Mouse (Mus musculus): ENCODE measurements around the gene Sytl3.

Gene Sytl3

DNA sequence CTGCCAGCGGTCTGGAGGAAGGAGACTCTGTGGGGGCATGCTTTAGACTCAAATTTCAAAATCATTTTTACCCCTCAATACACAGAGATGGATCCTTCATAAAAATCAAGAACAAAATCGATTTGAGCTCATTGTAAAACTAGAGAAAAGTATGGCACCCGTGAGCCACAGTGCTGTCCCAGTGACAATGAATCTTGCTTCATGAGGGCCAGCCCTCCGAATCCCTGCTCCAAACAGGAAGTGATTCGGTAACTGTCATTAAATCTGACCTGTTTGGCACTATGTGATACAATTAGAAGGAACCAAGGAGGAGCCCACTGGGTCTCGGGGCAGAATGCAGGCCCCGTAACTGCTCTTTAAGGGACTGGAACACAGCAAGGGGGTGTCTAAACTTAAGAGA, 79.9 kb downstream of the Sytl3 start:
- peak; percentile 64 for DNase-seq

DNA sequence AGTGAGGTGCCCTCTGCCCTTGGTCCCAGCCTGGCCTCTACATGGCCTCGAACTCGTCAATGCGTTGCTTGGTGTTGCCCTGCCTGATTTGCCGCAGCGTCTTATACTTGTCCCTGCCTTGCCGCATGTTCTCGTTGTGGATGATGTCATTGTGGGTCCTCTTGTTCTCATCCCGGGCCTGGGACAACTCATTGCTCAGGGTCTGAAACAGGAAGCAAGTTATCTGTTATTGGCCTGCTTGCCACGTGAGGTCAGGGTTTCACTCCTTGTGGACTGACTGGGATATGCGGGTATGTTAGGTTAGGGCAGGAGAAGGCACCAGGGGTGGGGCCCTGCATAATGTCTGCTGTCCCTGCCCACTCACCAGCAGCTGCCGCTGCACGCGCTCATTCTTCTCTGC, 80.4 kb downstream of the Sytl3 start:
- peak; percentile 84 for DNase-seq

DNA sequence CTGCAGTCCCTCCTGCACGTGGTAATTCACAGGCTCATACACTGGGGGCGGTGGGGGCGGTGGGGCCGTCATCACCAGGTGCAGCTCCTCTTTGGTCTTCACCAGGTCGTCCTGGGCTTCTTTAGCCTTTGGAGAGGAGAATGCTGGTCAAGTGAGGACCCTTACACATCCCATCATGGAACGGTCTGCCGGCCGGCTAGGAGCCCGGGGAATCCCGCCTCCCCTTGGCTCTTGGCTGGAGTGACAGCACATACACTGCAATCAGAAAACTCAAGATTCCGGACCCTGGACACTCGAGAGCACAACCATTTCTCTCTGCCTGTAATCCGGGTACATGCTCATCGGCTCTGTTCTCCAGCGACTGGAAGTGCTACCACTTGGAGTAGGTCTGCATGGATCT, 80.9 kb downstream of the Sytl3 start:
- DNase-seq = peak; percentile 83

DNA sequence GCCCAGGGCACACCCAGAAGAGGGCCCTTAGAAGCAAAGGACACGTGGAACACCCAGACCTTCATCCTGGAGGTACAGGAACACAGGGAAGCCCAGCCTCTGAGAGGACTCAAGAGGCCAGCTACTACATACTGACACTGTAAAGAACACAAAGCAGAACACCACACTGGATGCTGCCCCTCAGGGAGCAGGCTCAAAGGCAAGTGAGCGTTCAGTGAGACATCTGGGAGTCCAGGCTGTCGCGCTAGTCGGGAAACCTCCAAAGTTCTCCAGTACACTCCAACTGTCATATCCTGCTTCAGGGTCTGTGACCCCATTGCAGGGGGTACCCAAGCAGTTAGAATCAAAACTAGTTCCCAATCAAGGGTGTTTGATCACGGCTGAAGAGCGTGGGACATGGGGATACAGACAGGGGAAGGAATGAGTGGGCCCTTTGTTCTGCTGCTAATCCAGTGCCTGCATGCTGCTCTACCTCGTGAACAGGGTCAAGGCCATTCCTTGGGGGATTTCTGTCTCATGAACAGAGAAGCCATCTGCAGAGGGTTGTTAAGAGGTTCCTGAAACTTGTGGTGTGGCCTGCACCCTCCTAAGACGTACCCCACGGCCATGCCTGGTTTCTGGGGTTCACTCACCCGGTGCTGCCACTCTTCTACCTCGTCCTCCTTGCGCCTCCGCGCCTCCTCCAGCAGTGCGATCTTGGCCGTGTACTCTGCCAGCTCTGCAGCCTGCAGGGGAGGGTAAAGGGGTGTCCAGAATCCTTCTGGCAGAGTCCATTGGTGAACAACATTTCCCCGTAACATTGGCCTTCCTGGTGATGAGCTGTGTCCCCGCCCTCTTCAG, 81.7 kb downstream of the Sytl3 start:
- DNase-seq = peak; percentile 86

DNA sequence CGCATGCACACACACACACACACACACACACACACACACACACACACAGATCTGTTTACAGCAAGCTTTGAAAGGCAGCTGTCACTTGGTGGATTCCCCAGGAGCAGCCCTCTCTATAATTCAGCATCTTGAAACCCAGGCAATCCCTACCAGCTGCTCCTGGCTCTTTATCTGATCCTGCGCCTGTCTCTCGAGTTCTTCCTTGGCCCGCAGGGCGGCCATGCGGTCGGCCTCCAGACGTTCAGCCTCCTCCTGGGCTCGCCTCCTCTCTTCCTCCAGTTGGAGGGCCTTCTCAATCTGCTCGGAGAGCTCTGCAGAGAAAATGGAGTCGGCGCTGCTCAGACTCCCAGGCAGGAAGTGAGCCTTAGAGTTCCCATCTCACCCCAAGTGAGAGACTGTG, 82.4 kb downstream of the Sytl3 start:
- peak; percentile 76 for DNase-seq

DNA sequence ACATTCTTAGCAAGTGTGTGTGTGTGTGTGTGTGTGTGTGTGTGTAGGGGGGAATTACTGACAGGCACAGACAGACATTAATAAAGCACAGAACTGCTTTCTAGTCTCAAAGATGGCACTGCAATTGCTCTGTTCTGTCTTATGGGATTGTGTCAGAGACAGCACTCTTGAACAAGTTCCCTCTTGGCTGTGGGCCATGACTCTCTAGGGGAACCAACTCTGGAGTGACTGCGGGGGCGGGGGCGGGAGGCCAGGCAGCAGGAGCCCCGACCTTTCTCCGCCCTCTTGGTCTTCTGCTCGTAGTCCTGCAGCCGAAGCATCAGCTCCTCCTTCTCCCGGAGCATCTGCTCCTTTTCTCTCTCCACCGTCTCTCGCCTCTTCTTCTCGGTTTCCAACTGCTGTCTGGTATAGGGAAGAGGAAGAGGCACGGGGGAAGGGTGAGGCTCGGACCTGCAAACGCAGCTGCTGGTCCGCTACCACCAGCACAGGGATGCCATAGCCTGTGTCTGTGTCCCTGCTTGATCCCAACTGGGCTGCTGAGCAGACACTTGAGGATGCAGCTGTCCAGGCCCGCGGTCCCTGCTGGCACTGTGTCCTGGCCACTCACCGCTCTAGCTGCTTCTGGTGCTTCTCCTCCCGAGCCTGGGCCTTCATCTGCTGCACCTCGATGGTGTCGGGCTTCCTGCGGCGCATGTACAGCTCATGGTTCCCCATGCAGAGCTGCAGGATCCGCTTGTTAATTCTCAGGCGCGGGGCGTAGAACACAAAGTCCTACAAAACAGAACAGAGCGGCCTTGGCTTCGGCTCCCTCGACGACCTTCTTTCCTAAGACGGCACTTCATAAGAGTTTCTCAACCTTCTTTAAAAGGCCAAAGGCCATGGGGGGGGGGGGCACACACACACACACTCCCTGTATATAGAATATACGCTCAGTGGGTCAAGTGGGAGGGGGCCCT, 83.5 kb downstream of the Sytl3 start:
- peak; percentile 94 for DNase-seq

DNA sequence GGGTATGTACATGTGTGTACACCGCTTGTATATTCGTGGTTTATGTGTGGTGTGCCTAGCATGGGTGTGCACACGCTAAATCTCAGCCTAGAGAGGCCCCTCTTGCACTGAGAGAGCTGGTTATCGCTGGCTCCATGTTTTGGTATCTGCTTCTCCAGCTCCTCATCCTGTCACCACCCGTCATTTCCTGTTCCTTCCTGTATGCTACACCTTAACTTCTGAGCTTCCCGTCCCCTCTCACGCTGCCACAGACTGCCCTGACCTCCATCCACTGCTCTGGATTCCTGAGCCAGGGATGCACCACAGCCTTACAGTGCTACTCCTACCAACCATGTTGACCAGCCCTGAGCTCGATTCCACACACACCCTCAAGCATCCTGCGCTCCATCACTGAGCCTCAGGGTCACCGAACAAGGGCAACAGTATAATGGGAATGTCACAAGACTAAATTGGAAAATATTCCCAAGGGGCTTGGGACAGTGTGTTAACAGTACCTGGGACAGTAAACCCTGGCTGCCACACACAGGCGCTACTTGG, 84.2 kb downstream of the Sytl3 start:
- peak; percentile 86 for DNase-seq

DNA sequence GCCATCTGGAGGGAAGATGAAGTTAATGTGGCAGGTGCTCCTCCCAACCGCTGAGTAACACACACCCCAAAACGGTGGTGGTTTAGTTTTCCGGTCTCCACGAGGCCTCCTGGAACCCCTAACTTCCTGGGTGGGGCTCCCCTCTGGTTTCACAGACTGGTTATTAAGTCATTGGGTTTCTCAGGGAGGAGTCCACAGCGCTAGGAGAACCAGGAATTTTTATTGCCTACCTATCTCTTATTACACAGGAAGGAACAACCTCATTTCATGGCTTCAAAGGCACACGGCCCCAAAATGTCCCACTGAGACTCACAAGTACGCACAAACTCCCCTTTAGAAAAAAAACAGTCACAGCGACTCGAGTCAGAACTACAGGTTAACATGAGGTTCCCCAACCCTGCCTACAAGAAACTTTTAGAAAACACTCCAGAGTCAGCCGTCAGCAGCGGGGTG, 84.9 kb downstream of the Sytl3 start:
- DNase-seq = peak; percentile 90

DNA sequence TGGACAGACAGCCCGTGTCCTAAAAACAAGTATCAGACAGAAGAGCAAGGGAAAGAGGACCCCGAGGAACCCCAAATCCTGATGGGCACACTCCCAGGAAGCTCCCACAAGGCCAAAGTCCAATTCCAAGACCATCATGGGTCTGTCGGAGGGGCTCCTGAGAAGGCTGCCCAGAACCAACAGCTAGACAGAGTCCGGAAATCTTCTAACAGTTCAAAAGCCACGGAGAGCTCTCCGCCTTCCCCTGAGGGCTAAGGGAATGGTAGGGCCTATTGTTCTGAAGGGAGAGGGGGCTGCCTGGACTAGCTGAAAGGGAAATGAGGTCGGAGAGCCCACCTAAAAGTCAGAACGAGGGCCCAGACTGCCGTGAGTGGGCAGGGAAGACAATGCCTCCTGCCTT, 85.5 kb downstream of the Sytl3 start:
- peak; percentile 86 for DNase-seq

DNA sequence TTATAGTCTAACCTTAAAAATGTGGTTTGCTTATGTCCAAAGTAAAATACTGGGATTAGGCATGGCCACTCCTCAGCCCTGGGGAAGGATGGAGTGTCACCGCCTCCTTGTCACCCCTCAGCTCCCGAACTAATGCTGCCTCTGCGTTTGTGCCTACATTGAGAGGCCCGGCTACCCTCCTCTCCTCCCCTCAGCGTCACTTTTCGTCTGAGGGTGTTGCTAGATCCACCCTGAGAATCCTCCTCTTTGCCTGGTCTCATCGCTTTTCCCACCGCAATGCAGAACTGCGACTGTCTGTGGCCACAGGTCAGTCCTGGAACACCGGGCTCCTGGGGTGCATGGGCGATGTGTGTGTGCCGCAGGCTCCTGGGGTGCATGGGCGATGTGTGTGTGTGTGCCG, 86.0 kb downstream of the Sytl3 start:
- DNase-seq = peak; percentile 88

DNA sequence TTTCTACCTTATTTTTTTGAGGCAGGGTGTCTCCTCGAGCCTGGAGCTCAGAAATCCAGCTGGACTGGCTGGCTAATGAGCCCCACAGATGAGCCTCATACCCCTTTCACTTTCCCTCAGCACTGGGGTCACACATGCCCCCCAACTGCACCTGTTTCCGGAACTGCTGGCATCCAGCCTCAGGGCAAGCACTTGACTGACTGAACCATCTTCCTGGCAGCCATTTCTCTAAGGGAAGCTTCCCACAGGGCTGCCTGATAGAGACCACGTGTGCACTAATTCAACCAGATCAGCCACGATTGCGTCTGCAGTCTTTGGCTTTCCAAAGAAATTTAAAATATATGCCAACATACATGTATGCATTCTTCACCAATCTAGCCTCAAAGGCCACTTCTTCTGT, 86.6 kb downstream of the Sytl3 start:
- peak; percentile 74 for DNase-seq

DNA sequence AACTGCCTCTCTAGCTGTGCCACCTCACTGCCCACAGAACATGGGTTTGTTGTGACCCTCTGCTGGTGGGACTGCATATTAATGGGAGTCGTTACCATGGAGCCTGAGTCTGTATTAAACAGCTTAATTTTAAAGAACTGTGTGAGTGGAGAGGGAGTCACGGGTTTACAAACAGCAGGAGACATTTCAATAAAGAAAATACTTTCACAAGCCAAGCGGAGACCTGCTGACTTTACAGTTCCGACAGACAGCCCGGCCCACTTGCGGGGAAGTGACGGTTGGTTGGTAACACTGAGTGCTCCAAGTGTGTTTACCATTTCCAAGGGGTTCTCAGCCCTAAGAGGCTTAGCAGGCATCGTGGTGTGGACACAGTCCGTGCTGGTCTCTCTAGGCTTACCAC, 87.1 kb downstream of the Sytl3 start:
- DNase-seq = peak; percentile 91

DNA sequence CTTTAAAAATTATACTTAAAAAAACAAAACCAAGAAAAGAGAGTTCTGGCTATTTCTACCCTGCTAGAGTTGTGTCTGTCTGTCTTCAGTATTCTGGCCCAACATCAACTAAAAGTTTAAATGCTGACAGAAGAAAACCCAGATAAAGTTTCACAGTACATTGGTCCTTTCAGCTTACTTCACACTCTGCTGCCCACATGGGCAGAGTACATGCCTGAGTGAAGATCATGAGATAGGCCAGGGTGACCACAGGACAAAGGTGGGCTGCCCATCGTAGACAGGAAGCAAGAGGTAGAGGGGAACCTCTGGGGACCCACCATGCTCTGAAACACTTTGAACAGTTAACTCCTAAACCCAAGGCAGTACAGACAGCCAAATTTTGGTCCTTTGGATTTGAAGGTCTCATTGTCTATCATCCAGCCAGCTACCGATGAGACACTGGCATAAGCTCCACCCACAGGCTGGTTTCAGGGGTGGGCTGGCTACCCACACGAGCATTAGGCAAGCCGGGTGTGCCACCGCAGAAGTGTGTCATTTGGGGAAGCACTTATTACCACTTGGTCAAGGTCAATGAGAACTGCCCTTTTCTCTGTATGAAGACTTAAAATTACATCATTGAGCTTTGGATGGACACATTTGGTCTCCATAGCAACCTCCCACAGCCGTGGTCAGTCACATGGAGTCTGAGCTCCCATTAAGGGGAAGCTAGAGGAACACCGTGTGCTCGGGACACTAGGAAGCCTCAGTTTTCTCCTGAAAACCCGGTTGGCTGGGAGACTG, 87.7 kb downstream of the Sytl3 start:
- DNase-seq = peak; percentile 97

DNA sequence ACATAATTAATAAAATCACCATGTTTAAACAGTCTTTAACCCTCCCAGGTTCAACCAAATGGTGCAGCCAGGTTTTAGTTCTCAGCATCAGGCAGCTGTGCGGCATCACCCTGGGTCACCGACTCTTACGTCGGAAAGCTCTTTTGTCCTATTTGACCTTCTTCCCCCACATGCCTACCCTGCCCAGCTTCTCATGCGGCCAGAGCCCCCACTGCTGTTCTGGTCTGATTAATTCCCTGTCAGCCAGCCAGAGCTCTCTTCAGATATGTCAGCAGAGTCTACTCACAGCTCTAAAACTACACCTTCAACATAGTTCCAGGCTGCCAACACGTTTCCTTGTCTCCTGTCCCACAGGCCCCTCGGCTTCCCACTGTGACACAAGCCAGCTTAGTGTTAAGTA, 88.6 kb downstream of the Sytl3 start:
- peak; percentile 93 for DNase-seq

DNA sequence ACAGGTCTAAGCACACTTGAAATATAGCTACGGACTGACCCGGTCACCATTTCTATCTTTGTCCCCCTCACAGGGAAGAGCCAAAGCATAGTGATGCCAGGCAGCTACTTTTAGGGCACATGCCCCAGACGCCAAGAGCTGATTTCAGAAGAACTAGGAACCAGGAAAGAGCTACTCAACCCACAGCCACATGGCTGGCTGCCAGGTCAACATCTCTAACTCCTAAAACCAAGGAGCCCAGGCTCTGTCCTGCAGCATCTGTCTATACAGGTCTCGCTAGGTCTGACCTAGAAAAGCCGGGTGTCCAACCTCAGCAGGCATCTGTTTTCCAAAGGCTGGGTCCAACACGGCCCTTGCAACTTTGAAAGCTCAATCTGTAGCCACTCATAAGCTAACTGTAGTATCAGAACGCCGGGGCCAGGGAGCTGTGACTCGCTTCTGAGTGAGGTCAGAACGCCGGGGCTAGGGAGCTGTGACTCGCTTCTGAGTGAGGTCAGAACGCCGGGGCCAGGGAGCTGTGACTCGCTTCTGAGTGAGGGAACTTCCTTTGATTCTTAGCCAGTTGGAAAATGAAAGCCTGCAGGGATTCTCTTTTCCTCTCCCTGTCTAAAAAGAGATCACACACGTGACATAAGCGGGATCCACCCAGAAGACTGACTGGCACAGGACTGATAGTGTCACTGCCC, 90.0 kb downstream of the Sytl3 start:
- peak; percentile 95 for DNase-seq

DNA sequence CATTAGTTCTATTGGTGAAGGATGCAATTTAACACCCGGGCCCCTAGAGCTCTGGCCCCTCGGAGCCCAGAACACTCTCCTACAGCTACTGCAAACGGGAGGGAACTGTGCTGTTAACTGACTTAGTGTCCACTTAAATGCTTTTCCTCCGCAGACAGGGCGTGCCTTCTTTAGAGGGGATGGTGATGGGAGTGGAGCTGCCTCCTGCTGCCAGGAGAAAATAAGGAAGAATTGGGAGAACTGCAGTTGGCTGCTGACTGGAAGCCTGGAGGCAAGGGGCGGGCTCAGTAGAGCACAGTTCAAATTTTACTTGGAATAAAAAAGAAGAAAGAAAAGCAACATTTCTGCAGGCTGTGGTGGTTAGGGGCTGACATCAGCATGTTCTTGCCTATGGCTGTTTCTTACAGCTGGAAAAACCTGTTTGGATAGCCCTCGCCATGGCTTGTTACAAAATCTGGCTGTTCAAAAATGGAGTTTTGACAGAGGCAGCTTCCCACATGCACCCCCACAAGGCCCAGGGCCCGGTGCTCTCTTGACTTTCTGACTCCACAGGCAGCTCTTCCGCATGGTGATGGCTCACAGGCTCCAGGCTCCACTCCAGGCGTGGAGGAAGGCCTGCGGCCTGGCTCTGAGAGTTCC, 92.4 kb downstream of the Sytl3 start:
- peak; percentile 96 for DNase-seq

DNA sequence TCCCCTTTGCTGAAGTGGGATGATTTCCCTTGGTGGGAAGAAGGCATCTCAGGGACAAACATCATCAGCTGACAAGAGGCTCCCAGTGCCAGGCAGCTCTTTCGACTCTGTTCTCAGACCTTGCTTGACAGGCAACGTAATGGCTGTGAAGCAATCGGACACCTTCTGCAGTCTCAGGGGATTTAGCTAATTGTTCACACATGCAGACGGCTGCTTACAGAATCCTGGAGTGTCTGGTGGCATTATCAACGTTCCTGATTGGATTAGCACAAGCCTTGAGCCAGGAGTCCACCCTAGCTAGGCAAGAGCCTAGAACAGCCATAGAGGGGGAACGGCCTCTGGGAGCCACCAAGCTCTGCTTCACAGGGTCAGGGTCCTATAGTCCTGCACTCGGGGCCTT, 93.5 kb downstream of the Sytl3 start:
- peak; percentile 83 for DNase-seq

DNA sequence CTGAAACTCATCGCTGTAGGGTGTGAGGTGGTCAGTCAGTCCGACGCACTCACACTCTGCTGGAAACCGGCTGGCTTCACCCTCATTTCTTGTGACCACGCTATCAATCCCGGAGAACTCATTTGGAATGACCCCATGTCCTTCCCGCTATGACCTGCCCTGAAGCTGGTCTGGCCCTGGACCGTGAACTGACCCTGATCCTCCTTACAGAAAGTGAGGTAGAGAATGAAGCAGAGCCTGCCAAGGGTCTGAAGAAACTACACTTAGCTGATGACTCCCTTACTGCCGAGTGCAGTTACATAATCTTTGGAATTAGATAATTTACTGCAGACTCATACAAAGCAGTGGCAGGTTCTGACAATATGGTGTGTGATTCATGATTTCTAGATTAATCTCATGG, 96.3 kb downstream of the Sytl3 start:
- no peak for DNase-seq

DNA sequence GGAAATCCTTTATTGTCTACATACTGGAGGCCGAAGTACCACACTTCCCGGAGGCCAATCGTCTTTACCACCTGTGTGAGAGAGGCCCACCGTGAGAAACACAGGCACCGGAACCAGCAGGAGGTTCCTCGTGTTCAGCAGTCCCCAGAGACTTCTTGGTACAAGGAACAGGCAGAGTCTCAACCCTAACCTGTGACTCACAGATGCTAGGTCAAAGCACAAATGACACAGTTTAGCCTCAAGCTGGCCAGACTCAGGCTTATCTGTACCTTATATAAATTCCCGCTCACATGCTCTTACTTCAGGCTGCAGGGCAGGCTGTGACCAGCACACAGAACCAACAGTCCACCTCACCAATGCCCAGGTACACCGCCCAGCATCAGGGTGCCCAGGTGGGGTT, 97.0 kb downstream of the Sytl3 start:
- DNase-seq = no peak

DNA sequence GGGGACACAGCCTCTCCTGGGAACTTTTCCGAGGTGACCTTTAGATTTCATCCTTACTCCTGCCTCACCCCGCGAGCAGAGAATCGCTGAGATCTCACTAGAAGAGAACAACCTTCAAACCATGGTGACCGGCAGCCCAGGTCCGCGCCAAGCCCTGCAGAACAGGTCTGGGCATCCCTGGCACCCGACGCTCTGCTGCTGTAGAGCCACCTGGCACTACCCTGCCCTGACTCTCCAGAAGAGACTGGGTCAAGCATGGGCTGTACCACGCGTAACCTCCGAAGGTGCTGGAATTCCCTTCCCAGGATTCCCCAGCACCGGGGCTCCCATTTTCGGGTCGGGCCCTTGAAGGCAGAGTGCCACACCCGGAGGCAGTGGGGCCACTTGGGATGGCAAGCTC, 99.0 kb downstream of the Sytl3 start:
- no peak for DNase-seq

DNA sequence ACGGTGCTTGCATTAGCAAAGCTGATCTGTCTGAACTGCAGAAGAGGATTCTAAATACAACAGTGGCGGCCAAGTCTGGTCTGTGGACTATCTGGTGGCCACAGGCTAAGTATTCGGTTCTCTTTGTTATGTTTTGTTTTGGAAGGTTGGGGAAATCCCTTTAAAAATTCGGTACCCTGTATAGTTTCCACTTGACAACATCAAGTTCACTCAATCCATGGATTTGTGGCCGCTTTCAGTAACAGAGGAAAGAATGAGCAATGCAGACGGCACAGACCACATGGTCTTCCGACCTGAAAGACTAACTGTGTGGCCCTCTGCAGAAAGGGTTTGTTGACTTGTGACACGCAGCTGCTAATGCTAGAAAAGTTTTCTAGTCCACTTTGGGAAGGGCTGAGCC, 100.0 kb downstream of the Sytl3 start:
- no peak for DNase-seq

All from heart, adult 11 months (tissue).